Mouse (Mus musculus) hindbrain, embryonic 13.5 days (tissue): ENCODE results near the gene Csf1. TPM values are rescaled to one million over a fixed set of nuclear protein-coding genes. Genes with fewer than 3 reads are reported as not detected.

Source experiments
- ATAC-seq: fragments of 200-750 bp; cut with Nextera tagmentation; 2 replicates; pipeline ENCODE4 v1.8.0; 2017; ENCODE audit warnings: moderate TSS enrichment; ENCODE audit not compliant: low FRiP score
- H3K27ac ChIP-seq: fragments of 300-500 bp; sonication (generic); 2 replicates; pipeline ENCODE4 v1.5.1; 2015; ENCODE audit warnings: inconsistent platforms, mild to moderate bottlenecking, moderate library complexity
- H3K27me3 ChIP-seq: fragments of 300-500 bp; sonication (generic); 2 replicates; pipeline ENCODE4 v1.6.1; 2015; ENCODE audit warnings: mild to moderate bottlenecking, inconsistent platforms
- H3K36me3 ChIP-seq: fragments of 300-500 bp; sonication (generic); 2 replicates; pipeline ENCODE4 v1.6.1; 2015; ENCODE audit warnings: mild to moderate bottlenecking, inconsistent platforms
- H3K4me1 ChIP-seq: fragments of 300-500 bp; sonication (generic); replicated peaks from 2 replicates; pipeline ENCODE4 v1.6.1; 2015; ENCODE audit warnings: inconsistent platforms
- H3K4me2 ChIP-seq: fragments of 300-500 bp; sonication (generic); 2 replicates; pipeline ENCODE4 v1.6.1; 2015; ENCODE audit warnings: inconsistent platforms, mild to moderate bottlenecking, moderate library complexity
- H3K4me3 ChIP-seq: fragments of 300-500 bp; sonication (generic); 2 replicates; pipeline ENCODE4 v1.5.1; 2015; ENCODE audit warnings: mild to moderate bottlenecking, inconsistent platforms
- H3K9ac ChIP-seq: fragments of 300-500 bp; sonication (generic); 2 replicates; pipeline ENCODE4 v1.6.1; 2015; ENCODE audit warnings: mild to moderate bottlenecking, inconsistent platforms
- H3K9me3 ChIP-seq: fragments of 300-500 bp; sonication (generic); 2 replicates; pipeline ENCODE4 v1.6.1; 2016; ENCODE audit warnings: inconsistent platforms
- WGBS: fragments of 180-500 bp; shearing (Covaris S2); methylation state at CpG from one replicate; pipeline ENCODE4 v1.1.7; 2015; 5-methylcytosine and 5-hydroxymethylcytosine counted together
- polyA plus RNA-seq: library from polyadenylated mRNA; unstranded; fragments of >200 nt; fragmentation: Nextera tagmentation; extraction: Ambion mirVana; gene quantifications from 2 replicates; pipeline ENCODE4 v1.2.1, GENCODE M21; 2015

Gene Csf1
- polyA plus RNA-seq, 1 experiment from 2014 or later, result 6.5 TPM

DNA sequence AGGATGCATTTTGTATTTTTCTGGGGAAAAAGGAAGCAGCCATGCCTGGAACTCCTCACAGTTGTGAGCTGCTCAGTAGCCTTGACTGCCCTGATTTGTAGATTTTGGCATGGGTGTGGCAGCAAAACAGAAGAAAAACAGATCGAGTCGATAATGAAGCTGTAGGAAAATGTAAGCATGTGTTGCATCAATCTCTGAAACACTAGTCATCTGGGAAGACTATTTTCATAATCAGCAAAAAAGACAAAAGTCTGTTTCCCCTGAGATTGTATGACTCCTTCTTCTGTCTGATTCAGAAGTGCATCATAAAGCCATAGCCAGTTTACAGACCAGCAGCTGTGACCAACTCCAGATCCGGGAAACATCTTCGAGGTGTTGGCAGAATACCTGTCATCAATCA lies 53.0 kb downstream of the Csf1 start:
- Histone ChIP-seq H3K36me3 (no peaks in the 10 kb centered on the region), H3K4me3 (no peak overlapping the region), H3K27ac (no peak overlapping the region), H3K4me1 (no peaks in the 10 kb centered on the region), H3K4me2 (no peak overlapping the region), H3K9me3 (no peaks in the 10 kb centered on the region), H3K9ac (no peak overlapping the region), H3K27me3 (no peaks in the 10 kb centered on the region)
- WGBS, result 86% methylated on average over 4 of the region's 4 CpGs
- no peak for ATAC-seq

DNA sequence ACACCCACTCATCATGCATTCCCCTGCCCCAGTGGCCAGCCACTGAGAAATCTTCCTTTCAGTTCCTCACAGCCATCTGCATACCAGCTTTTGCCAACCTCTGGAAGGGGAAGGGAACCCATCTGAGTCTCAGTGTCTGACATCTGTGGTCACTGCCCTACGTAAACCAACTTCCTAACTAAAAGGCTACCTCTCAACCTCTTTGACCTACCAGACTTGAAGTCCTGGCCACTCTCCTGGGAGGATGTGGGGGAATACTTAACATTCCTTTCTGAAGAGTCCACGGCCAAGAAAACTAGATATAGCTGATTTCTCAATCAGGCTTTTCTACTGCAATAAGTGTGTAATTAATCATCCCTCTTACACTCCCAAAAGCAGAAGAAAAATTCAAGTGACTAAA lies 54.1 kb downstream of the Csf1 start:
- Histone ChIP-seq H3K4me1 (no peaks in the 10 kb centered on the region), H3K4me2 (no peak overlapping the region), H3K36me3 (no peaks in the 10 kb centered on the region), H3K9me3 (no peaks in the 10 kb centered on the region), H3K27ac (no peak overlapping the region), H3K27me3 (no peaks in the 10 kb centered on the region), H3K4me3 (no peak overlapping the region), H3K9ac (no peak overlapping the region)
- ATAC-seq, result no peak
- WGBS, result 63% methylated on average over 2 of the region's 2 CpGs

DNA sequence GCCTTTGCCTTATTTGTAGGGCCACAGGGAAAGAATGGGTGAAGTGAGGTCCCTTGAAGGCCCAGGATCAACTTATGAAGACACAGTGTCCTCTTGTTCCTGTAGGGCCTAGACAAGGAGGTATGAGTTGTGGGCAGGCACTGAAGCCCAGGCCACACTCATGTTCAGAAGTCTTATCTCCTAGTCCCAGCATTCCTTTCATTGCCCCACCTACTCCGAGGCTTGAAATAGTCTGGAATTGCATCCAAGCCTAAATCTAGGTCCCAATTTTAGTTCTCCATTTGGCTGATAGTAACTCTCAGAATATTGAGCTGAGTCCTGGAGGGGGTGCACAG lies 55.9 kb downstream of the Csf1 start:
- 89% methylated on average over 1 of the region's 1 CpGs for WGBS
- no peak for ATAC-seq

DNA sequence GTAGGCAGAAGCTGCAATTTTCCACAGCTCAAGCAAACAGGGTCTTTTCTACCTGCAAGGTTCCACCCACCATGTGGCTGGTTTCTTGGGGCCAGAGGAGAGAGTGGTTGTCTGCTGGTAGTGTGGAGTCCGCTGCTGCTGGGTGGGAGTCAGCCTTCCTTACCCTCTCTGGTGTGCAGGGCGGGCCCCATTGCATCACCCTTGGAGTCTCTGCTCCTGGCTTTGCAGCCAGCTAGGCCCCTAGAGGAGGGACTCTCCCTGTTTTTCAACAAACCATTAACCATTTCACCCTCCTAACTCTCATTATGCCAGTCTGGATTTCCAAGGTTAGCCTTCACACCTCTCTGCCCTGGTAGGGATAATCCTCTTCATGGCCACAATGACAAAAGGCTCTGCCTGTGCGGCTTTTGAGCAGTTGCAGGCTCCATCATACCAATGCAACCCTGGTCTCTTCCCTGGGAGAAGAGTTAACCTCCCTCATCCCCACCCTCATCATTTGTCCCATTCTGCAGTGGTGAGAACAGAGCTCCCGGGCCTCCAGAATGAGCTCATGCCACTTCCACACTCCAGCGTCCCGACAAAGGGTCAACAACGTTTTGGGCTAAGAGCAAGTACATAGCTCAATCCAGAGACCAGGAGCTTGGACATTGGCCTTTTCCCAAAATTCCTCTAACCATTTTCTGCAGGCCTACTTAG lies 56.4 kb downstream of the Csf1 start:
- no peaks in the 10 kb centered on the region for H3K9me3 ChIP-seq
- no peak for ATAC-seq
- H3K4me2 ChIP-seq, result no peak overlapping the region
- H3K9ac ChIP-seq, result no peak overlapping the region
- 88% methylated on average over 7 of the region's 7 CpGs for WGBS
- H3K27me3 ChIP-seq, result no peaks in the 10 kb centered on the region
- no peaks in the 10 kb centered on the region for H3K4me1 ChIP-seq
- H3K27ac ChIP-seq, result no peak overlapping the region
- no peaks in the 10 kb centered on the region for H3K36me3 ChIP-seq
- no peak overlapping the region for H3K4me3 ChIP-seq

More for the DNA sequence above, 55.9 kb downstream of the Csf1 start:
- Histone ChIP-seq H3K9me3 (no peaks in the 10 kb centered on the region), H3K27me3 (no peaks in the 10 kb centered on the region), H3K9ac (no peak overlapping the region), H3K36me3 (no peaks in the 10 kb centered on the region), H3K27ac (no peak overlapping the region), H3K4me1 (no peaks in the 10 kb centered on the region), H3K4me3 (no peak overlapping the region), H3K4me2 (no peak overlapping the region)

DNA sequence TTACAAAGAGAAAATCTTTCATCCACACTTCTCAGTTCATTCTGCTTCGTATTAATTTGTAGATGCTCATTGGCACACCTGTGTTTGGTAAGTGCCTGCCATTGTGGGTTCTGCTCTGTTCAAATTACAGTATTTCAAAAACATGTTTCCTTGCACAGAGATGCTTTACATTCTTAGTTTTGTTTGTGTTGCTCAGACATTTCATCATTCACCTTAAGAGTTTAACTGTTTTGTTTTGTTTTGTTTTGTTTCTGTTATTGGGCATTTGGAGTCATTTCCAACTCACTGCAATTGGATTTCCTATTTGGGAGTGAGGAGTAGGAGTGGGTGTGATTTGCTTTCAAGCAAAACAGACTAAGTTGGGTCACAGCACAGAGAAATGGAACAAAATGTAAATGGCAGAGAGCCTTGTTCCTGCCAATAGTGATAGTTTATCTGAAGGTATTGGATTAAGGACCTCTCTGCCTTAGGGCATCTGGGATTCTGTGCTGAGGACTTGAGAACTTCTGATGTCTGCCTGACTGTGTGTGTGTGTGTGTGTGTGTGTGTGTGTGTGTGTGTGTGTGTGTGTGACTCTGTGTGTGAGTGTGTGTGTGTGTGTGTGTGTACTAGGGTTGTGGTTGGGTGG lies 58.4 kb downstream of the Csf1 start:
- H3K4me1 ChIP-seq, result peaks cover 3% of the 10 kb centered on the region; the same call in 1 of the 2 replicates
- 91% methylated on average over 1 of the region's 1 CpGs for WGBS
- ATAC-seq, result no peak

DNA sequence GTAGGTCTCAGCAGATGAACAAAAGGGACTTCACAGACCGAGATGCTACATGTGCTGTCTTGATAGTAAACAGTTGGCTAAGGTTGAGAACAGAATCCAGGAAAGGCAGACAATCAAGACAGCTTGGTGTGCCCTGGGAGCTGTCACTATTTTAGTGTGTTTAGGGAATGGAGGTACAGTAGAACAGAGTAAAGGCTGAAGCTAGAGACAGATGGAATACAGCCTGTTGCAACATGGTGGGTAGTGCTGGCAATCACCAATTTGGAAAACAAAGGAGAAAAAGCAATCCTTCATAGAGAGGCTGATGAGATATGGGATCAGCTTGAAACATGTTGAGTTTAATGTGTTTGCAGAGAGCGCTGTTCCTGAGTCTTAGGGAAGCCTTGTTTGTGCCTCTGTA lies 59.6 kb downstream of the Csf1 start:
- Histone ChIP-seq H3K36me3 (no peaks in the 10 kb centered on the region), H3K9ac (no peak overlapping the region), H3K4me2 (no peak overlapping the region), H3K27me3 (no peaks in the 10 kb centered on the region), H3K9me3 (no peaks in the 10 kb centered on the region), H3K4me1 (peaks cover 5% of the 10 kb centered on the region; the same call in 1 of the 2 replicates), H3K27ac (no peak overlapping the region), H3K4me3 (no peak overlapping the region)
- WGBS, result 90% methylated on average over 2 of the region's 2 CpGs
- ATAC-seq, result no peak

More for the DNA sequence above, 58.4 kb downstream of the Csf1 start:
- Histone ChIP-seq H3K9me3 (no peaks in the 10 kb centered on the region), H3K9ac (no peak overlapping the region), H3K27ac (no peak overlapping the region), H3K36me3 (no peaks in the 10 kb centered on the region), H3K27me3 (no peaks in the 10 kb centered on the region), H3K4me2 (no peak overlapping the region), H3K4me3 (no peak overlapping the region)

DNA sequence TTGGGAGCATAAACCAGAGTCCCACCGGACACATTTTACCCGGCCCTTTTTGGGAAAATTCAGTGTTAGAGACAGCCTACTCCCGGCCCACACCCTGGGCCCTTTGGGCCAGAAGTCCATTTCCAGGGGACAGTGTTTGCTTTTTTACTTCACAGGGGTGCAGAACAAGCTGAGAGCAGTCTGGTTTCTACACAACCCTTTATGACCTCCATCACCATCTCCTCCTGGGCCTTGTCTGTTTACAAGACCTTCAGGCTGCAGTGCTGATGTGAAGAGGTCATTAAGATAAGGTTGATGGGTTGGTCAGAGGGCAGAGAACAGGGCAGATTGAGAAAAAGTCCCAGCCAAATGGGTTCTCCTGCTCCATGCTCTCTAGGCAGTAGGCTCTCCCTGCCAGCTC lies 63.4 kb downstream of the Csf1 start:
- H3K27ac ChIP-seq, result no peak overlapping the region
- H3K4me2 ChIP-seq, result peak overlapping the region; percentile 40
- 0 out of 2 replicates have a peak overlapping the region, but pooled peaks have one; percentile 94 for H3K4me3 ChIP-seq
- no peaks in the 10 kb centered on the region for H3K27me3 ChIP-seq
- no peaks in the 10 kb centered on the region for H3K36me3 ChIP-seq
- peaks cover 34% of the 10 kb centered on the region for H3K4me1 ChIP-seq
- H3K9me3 ChIP-seq, result no peaks in the 10 kb centered on the region
- no peak overlapping the region for H3K9ac ChIP-seq
- no peak for ATAC-seq
- 51% methylated on average over 3 of the region's 3 CpGs for WGBS

DNA sequence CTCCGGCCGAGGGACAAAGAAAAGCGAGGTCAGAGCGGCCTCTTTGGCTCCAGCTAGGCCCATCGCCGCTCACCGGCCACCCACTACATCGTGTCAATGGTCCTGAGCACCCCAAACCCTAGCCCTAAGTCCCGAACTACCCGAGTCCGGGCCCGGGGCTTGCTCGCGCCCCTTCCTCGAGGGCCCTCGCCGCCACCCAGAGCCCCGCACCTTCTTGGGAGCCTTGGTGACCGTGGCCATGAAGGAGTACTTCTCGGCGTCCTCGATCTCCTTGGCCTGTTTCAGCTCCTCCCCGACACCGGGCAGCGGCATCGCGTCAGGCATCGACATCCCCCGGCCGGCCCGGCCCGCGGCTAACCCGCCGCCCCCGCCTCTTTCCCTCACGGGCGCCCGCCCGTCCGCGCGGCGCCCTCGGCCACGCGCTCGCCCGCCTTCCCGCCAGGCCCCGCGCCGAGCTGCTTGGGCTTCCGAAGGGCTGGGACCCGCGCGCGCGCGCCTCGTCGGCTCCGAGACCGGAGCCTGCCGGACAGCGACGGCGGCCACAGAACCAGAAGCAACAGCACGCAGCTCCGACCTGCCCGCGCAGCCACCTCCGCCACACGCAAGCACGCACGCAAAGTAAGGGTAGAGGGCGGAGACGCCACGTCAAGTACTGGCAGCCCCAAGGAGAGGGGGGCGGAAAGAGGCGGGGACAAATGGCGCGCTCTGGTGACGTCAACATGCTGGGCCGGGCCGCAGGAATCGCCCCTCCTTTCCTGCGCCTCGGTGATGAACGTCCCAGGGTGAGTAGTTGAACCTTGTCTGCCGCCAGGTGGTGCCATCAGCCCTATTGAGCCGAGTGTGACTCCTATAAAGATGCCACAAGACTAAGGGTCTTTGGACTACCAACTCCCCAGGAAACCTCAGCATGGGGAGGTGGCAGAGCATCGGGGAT lies 64.1 kb downstream of the Csf1 start, which contains the start of gene Ahcyl1:
Ahcyl1 (minus strand) TSS at position 613 of the 934 bp plus-strand sequence.
- Histone ChIP-seq H3K4me1 (peaks cover 40% of the 10 kb centered on the region), H3K4me3 (peak within 1 kb of the TSS; percentile 94), H3K9ac (peak within 1 kb of the TSS; percentile 97), H3K27me3 (no peaks in the 10 kb centered on the region), H3K4me2 (peak within 1 kb of the TSS; percentile 94), H3K36me3 (no peaks in the 10 kb centered on the region), H3K9me3 (no peaks in the 10 kb centered on the region), H3K27ac (peak within 1 kb of the TSS; percentile 96)
- WGBS, result under 1% methylated on average over 87 of the region's 93 CpGs
- peak; percentile 99 for ATAC-seq

DNA sequence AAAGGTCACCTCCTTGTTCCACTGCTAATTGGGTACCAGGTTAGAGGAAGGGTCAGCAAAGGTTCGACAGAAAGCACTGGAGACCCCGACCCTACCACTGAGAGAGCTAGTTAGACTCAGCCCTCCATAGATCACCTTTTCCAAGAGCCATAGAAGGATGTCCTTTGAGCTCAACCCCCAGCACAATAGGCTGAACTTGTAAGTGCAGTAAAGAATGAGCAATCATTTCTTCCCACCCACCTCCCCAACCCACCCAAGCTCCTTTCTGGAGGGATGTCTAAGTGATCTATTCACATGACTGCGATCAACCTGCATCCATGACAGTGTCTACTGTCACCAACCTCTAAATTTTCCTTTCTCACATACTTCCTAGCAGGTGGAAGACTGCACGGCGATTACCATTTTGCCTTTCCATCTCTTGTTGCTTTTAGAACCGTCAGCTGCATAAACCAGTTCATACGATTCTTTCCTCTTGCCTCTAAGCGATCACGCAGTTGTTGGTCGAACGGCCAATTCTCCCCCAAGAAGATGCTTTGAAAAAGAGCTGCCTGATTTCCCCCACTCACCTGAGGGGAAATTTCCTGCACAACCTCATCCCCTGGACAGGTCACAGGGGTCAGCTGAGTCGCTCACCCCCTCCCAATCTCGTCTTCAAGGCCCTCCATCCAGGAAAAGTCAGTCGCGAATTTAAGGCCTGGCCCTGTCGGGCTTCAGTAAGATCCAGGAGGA lies 64.9 kb downstream of the Csf1 start:
- Histone ChIP-seq H3K27me3 (no peaks in the 10 kb centered on the region), H3K4me1 (peaks cover 48% of the 10 kb centered on the region), H3K4me3 (peak overlapping the region; percentile 94), H3K9me3 (no peaks in the 10 kb centered on the region), H3K9ac (peak overlapping the region; percentile 97), H3K4me2 (peak overlapping the region; percentile 94), H3K27ac (peak overlapping the region; percentile 96), H3K36me3 (no peaks in the 10 kb centered on the region)
- no peak for ATAC-seq
- 6% methylated on average over 16 of the region's 16 CpGs for WGBS

DNA sequence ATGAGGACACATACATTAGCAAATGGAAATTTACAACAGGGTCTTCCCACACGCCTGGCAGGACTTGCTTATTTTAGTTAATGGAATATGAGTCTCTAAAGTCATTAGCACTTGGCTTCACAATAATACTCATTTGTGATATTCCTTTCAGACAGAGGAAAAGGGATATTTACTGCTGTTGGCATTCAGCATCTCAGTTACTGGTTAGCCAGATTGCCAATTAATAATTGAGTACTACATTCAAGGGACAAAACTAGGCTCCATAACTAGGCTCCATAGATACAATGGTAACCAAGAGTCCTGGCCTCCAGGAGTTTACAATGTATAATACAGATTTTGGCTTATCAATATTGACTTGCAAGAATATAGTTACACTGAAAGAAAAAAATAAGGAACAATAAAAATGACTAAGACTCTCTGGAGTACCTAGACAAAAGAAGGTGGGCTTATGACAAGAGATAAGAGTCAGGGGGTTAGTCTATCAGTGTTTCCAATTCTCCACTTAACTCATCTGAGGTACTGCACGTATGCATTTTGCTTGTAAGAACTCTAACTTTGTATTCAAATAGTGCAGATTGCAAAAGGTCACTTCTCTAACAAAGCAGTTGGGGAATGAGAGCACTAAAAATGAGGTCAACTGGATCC lies 65.9 kb downstream of the Csf1 start:
- no peak for ATAC-seq
- H3K27ac ChIP-seq, result no peak overlapping the region
- no peaks in the 10 kb centered on the region for H3K9me3 ChIP-seq
- H3K4me1 ChIP-seq, result peaks cover 58% of the 10 kb centered on the region
- 54% methylated on average over 2 of the region's 2 CpGs for WGBS
- H3K4me3 ChIP-seq, result peak overlapping the region; percentile 94
- no peaks in the 10 kb centered on the region for H3K27me3 ChIP-seq
- H3K36me3 ChIP-seq, result no peaks in the 10 kb centered on the region
- H3K4me2 ChIP-seq, result peak overlapping the region; percentile 94
- H3K9ac ChIP-seq, result peak overlapping the region; percentile 97
